In genomic region chr13:47247156-47247800, GRCm38 (mm10) we compare ENCODE assay signal across 13 mouse cellular contexts.
"Had no signal": no experiment of that assay in that cellular context is flagged by ENCODE, and none has a peak within 500 bp of the region (broad histone marks: within the 10 kb centered on the region; RNA-seq: fewer than 3 reads in every experiment).

No protein-coding gene starts in this region.

- H3K4me3 ChIP-seq: limb, embryonic 15.5 days; lung, embryonic 15.5 days; neural tube, embryonic 13.5 days had no signal

- H3K9ac ChIP-seq: hindbrain, embryonic 14.5 days; limb, embryonic 15.5 days; lung, embryonic 15.5 days; neural tube, embryonic 13.5 days had no signal

- H3K27ac ChIP-seq: limb, embryonic 15.5 days; lung, embryonic 15.5 days had no signal

- H3K27me3 ChIP-seq: limb, embryonic 15.5 days; lung, embryonic 15.5 days; neural tube, embryonic 13.5 days had no signal

- H3K9me3 ChIP-seq: limb, embryonic 15.5 days; lung, embryonic 15.5 days; neural tube, embryonic 13.5 days had no signal

- H3K4me2 ChIP-seq: hindbrain, embryonic 14.5 days; limb, embryonic 15.5 days; lung, embryonic 15.5 days; neural tube, embryonic 13.5 days had no signal

- DNase-seq: kidney, adult 11 months; kidney, postnatal 10 days; kidney, postnatal 4 days; lung, postnatal 36 days; retina, postnatal 1 day; right cerebral cortex, postnatal 4 days; spleen, adult 18-20 months; thymus, adult 2 months; thymus, postnatal 25 days had no signal

- H3K36me3 ChIP-seq: lung, embryonic 15.5 days; neural tube, embryonic 13.5 days had no signal
